Comparison of ENCODE assay signal across 8 mouse cellular contexts in the genomic region with DNA sequence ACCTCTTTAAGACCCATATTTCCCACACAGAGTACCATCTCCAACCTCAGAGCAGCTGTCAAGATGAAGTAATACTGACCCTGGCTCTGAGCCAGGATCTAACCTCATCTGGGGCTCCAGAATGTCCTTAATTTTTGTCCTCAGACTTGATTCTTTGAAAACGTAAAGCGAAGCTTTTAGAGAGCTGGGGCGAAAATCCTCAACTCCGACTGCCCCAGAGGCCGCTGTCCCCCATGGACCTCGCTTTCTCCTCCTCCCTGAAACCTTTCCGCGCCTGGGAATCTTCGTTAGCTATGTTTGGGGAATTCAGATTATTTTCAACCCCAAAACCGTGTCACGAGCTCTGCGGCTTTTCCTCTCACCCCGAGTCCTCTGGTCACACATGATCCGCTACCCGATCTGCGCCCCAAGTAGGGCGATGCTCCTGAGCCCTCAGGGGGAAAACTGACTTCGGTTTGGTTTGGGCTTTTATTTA. TPM values are rescaled to one million over a fixed set of nuclear protein-coding genes. Genes with fewer than 3 reads are reported as not detected.
DNase-seq lines count a peak whose midpoint lies in the region; ATAC-seq and TF ChIP-seq lines count a peak whose summit lies in the region.

No protein-coding gene starts in this region.

- peak overlapping the region; percentile 91 for H3K4me2 ChIP-seq in forebrain, embryonic 11.5 days (ENCODE audit: low read depth, low read length, severe bottlenecking)
- H3K4me2 ChIP-seq in hindbrain, embryonic 15.5 days, result peak overlapping the region; percentile 76
- H3K4me2 ChIP-seq in limb, embryonic 14.5 days (replicated peaks; ENCODE audit: low read depth, low read length, severe bottlenecking), result peak overlapping the region; percentile 83
- H3K4me2 ChIP-seq in midbrain, embryonic 15.5 days, result peak overlapping the region; percentile 64

- no peaks in the 10 kb centered on the region for H3K36me3 ChIP-seq in forebrain, embryonic 11.5 days (ENCODE audit: control insufficient read depth, insufficient read depth, low read length)
- no peaks in the 10 kb centered on the region for H3K36me3 ChIP-seq in hindbrain, embryonic 15.5 days
- no peaks in the 10 kb centered on the region for H3K36me3 ChIP-seq in limb, embryonic 14.5 days (ENCODE audit: control insufficient read depth, insufficient read depth, low read length)
- H3K36me3 ChIP-seq in midbrain, embryonic 15.5 days (replicated peaks), result no peaks in the 10 kb centered on the region

- TF ChIP-seq POLR2A in limb, embryonic 14.5 days (IDR thresholded peaks at IDR 0.05; ENCODE audit: borderline replicate concordance, extremely low read depth, insufficient read depth, insufficient read length), result no peak

- peak; percentile 15 for DNase-seq in ovary, postnatal 10 days (ENCODE audit: low spot score)
- DNase-seq in ovary, adult 18-20 months (ENCODE audit: low spot score), result no peak
- DNase-seq in adrenal gland, adult 8-10 months, result peak; percentile 13
- DNase-seq in forebrain, embryonic 11.5 days (ENCODE audit: low spot score), result no peak
- DNase-seq in limb, embryonic 14.5 days (ENCODE audit: low spot score), result peak; percentile 62
- no peak for DNase-seq in thymus, postnatal 4 days

- H3K9me3 ChIP-seq in forebrain, embryonic 11.5 days (ENCODE audit: control insufficient read depth, low read length), result no peaks in the 10 kb centered on the region
- H3K9me3 ChIP-seq in hindbrain, embryonic 15.5 days, result no peaks in the 10 kb centered on the region
- H3K9me3 ChIP-seq in limb, embryonic 14.5 days (ENCODE audit: control insufficient read depth, low read length), result no peaks in the 10 kb centered on the region
- H3K9me3 ChIP-seq in midbrain, embryonic 15.5 days, result no peaks in the 10 kb centered on the region

- 0% methylated on average over 18 of the region's 18 CpGs for WGBS in forebrain, embryonic 11.5 days
- under 1% methylated on average over 18 of the region's 18 CpGs for WGBS in hindbrain, embryonic 15.5 days
- 2% methylated on average over 18 of the region's 18 CpGs for WGBS in limb, embryonic 14.5 days
- WGBS in midbrain, embryonic 15.5 days, result 0% methylated on average over 18 of the region's 18 CpGs

- H3K27me3 ChIP-seq in forebrain, embryonic 11.5 days (ENCODE audit: control insufficient read depth, insufficient read depth, low read length), result 0 out of 2 replicates have a peak, but pooled peaks cover 2% of the 10 kb centered on the region
- H3K27me3 ChIP-seq in hindbrain, embryonic 15.5 days, result no peaks in the 10 kb centered on the region
- H3K27me3 ChIP-seq in limb, embryonic 14.5 days (ENCODE audit: control insufficient read depth, insufficient read depth, low read length), result peaks cover 5% of the 10 kb centered on the region; the same call in 1 of the 2 replicates
- no peaks in the 10 kb centered on the region for H3K27me3 ChIP-seq in midbrain, embryonic 15.5 days (replicated peaks)

- H3K4me1 ChIP-seq in forebrain, embryonic 11.5 days (replicated peaks; ENCODE audit: control insufficient read depth, insufficient read depth, low read length), result no peaks in the 10 kb centered on the region
- peaks cover 9% of the 10 kb centered on the region for H3K4me1 ChIP-seq in hindbrain, embryonic 15.5 days (replicated peaks)
- no peaks in the 10 kb centered on the region for H3K4me1 ChIP-seq in limb, embryonic 14.5 days (ENCODE audit: control insufficient read depth, insufficient read depth, low read length)
- peaks cover 4% of the 10 kb centered on the region for H3K4me1 ChIP-seq in midbrain, embryonic 15.5 days

- H3K27ac ChIP-seq in forebrain, embryonic 11.5 days (ENCODE audit: low read depth, low read length), result no peak overlapping the region
- peak overlapping the region; percentile 82 for H3K27ac ChIP-seq in hindbrain, embryonic 15.5 days (replicated peaks)
- no peak overlapping the region for H3K27ac ChIP-seq in limb, embryonic 14.5 days (replicated peaks; ENCODE audit: low read depth, low read length)
- peak overlapping the region; percentile 82 for H3K27ac ChIP-seq in midbrain, embryonic 15.5 days

- peak overlapping the region; percentile 78 for H3K4me3 ChIP-seq in forebrain, embryonic 11.5 days (ENCODE audit: low read depth, low read length)
- H3K4me3 ChIP-seq in hindbrain, embryonic 15.5 days, result peak overlapping the region; percentile 73
- H3K4me3 ChIP-seq in limb, embryonic 14.5 days (replicated peaks; ENCODE audit: low read length), result peak overlapping the region; percentile 77
- peak overlapping the region; percentile 74 for H3K4me3 ChIP-seq in midbrain, embryonic 15.5 days

- peak; percentile 57 for ATAC-seq in forebrain, embryonic 11.5 days (replicated peaks; ENCODE audit: low FRiP score)
- no peak for ATAC-seq in hindbrain, embryonic 15.5 days (ENCODE audit: low FRiP score, low read depth)
- ATAC-seq in limb, embryonic 14.5 days (ENCODE audit: low FRiP score, low read depth), result 0 out of 2 replicates have a peak, but pooled peaks have one; percentile 34
- peak; percentile 48; the same call in 1 of the 2 replicates for ATAC-seq in midbrain, embryonic 15.5 days (replicated peaks)

- H3K9ac ChIP-seq in forebrain, embryonic 11.5 days (ENCODE audit: low read length), result peak overlapping the region; percentile 72
- peak overlapping the region; percentile 73 for H3K9ac ChIP-seq in hindbrain, embryonic 15.5 days
- peak overlapping the region; percentile 68 for H3K9ac ChIP-seq in limb, embryonic 14.5 days (ENCODE audit: low read depth, low read length, severe bottlenecking)
- peak overlapping the region; percentile 74 for H3K9ac ChIP-seq in midbrain, embryonic 15.5 days

RNA-seq across cellular contexts. Expression of a gene that starts 0.7 kb away (rescaled TPM):
- total RNA-seq in adrenal gland, adult 8-10 months (2022), result 10 to 100 TPM; 14.9 to 42.9 (median 21.1) TPM
- 2.3 and 3.8 TPM in 2 replicates for polyA plus RNA-seq in forebrain, embryonic 11.5 days (2014; fragmentation: Nextera tagmentation; extraction: Ambion mirVana)
- polyA plus RNA-seq in hindbrain, embryonic 15.5 days (2015; fragmentation: Nextera tagmentation; extraction: Ambion mirVana), result 9.7 and 12.2 TPM in 2 replicates
- polyA plus RNA-seq in limb, embryonic 14.5 days (2012; rRNA removed), result 4.7 TPM in 2 replicates
- polyA plus RNA-seq in limb, embryonic 14.5 days (2014; fragmentation: Nextera tagmentation; extraction: Ambion mirVana), result 8.8 and 9.7 TPM in 2 replicates
- polyA plus RNA-seq in midbrain, embryonic 15.5 days (2015; fragmentation: Nextera tagmentation; extraction: Ambion mirVana), result 9.4 and 9.6 TPM in 2 replicates

Comparison
In these comparisons a context has a peak if more than half of its experiments do, and no peak if none do; other contexts are left out.
1. DNase-seq: peak in ovary, postnatal 10 days (single experiment), adrenal gland, adult 8-10 months (single experiment) and limb, embryonic 14.5 days (single experiment); none in ovary, adult 18-20 months (single experiment), forebrain, embryonic 11.5 days (single experiment) and thymus, postnatal 4 days (single experiment).
2. H3K27ac ChIP-seq: peak in hindbrain, embryonic 15.5 days (single experiment) and midbrain, embryonic 15.5 days (single experiment); none in forebrain, embryonic 11.5 days (single experiment) and limb, embryonic 14.5 days (single experiment).
3. Peak in every context shown above with its lines, with median percentiles within 50 percentile points of each other: H3K4me2 ChIP-seq, H3K4me3 ChIP-seq and H3K9ac ChIP-seq.